Mouse (Mus musculus) testis, adult 2 months (tissue): Measurements from ENCODE around the gene Cyb5d2.

Experiments
- CTCF ChIP-seq: fragments of 200-500 bp; IDR thresholded peaks from 2 replicates; pipeline ENCODE4 v1.5.1; 2012; ENCODE audit warnings: low read depth, mild to moderate bottlenecking, inconsistent platforms, low read length, moderate library complexity; ENCODE audit not compliant: control insufficient read depth, insufficient read depth, insufficient replicate concordance
- POLR2A ChIP-seq: fragments of 200-500 bp; IDR thresholded peaks from 2 replicates; pipeline ENCODE4 v1.6.1; 2012; ENCODE audit warnings: low read depth, mild to moderate bottlenecking, inconsistent platforms, low read length, moderate library complexity; ENCODE audit not compliant: control insufficient read depth

GRCm38 (mm10) chr11:72843576-72843975 is 47.6 kb upstream of the Cyb5d2 start:
- TF ChIP-seq CTCF: no peak
- no peak for TF ChIP-seq POLR2A
